Mouse (Mus musculus): ENCODE measurements around the gene Rpl19.

GRCm38 (mm10) chr11:98026248-98026569, 301 bp upstream of the Rpl19 start:
- TF ChIP-seq CTCF (IDR thresholded peaks at IDR 0.05; ENCODE audit: extremely low read depth, insufficient read depth, low read length) (no peak), POLR2A (IDR thresholded peaks at IDR 0.05; ENCODE audit: extremely low read depth, insufficient read depth, low read length) (no peak)
